Comparison of ENCODE assay signal across 22 mouse cellular contexts in genomic region chr13:76264361-76265026, GRCm38 (mm10). TPM values are rescaled to one million over a fixed set of nuclear protein-coding genes. Genes with fewer than 3 reads are reported as not detected.
"Had no signal": no experiment of that assay in that cellular context is flagged by ENCODE, and none has a peak within 500 bp of the region (broad histone marks: within the 10 kb centered on the region; RNA-seq: fewer than 3 reads in every experiment).

No protein-coding gene starts in this region.

- H3K4me3 ChIP-seq: limb, embryonic 10.5 days; midbrain, embryonic 10.5 days; myocyte; neural tube, embryonic 15.5 days had no signal

- H3K36me3 ChIP-seq: limb, embryonic 10.5 days; midbrain, embryonic 10.5 days; neural tube, embryonic 15.5 days had no signal

- H3K27me3 ChIP-seq: neural tube, embryonic 15.5 days had no signal

- H3K27ac ChIP-seq: limb, embryonic 10.5 days; midbrain, embryonic 10.5 days; neural tube, embryonic 15.5 days had no signal

- DNase-seq: kidney, adult 2 months; kidney, postnatal 25 days; lung, embryonic 14.5 days; lung, postnatal 10 days; lung, postnatal 4 days; midbrain, embryonic 14.5 days; spleen, adult 18-20 months; thymus, adult 2 months; thymus, postnatal 25 days had no signal

- H3K9me3 ChIP-seq: limb, embryonic 10.5 days; midbrain, embryonic 10.5 days; neural tube, embryonic 15.5 days had no signal

- H3K4me1 ChIP-seq: limb, embryonic 10.5 days; midbrain, embryonic 10.5 days; neural tube, embryonic 15.5 days had no signal

RNA-seq across cellular contexts. Expression of gene Fam81b, which starts 40.4 kb away (rescaled TPM):
- total RNA-seq: layer of hippocampus, postnatal 25 days; megakaryocyte, adult 5-6 weeks had no signal
- polyA plus RNA-seq: intestine, embryonic 16.5 days; kidney, adult 2 months; kidney, embryonic 16.5 days; limb, embryonic 10.5 days; limb, embryonic 14.5 days; liver, embryonic 11.5 days; liver, embryonic 16.5 days; lung, embryonic 14.5 days; myocyte; neural tube, embryonic 11.5 days; neural tube, embryonic 15.5 days; thymus, adult 2 months; urinary bladder, adult 2 months had no signal
